Mouse (Mus musculus) cerebellum, adult 18-20 months (tissue): ENCODE data around the gene Tti1.

Source experiments
- DNase-seq, 2 experiments: peaks; one replicate each; pipeline ENCODE4 v3.0.0; 2021

Tti1 gene

DNA sequence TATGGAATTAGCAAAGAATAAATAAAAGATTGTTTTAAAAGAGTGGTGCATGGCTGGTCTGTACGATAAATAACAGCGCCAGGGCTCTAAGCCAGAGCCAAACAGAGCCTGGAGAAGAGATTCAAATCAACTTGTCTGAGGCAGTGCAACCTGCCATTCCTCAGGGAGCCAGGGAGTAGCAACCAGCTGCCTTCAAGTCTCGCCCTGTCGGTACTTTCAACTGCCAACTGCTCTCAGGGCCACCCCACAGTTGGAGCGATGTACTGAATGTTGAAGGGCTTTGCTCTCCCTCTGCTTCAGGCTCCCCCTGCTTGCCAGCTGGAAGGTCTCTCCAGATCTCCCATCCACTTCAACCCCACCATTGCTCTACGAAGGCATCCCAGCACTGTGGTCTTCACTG lies 58.1 kb downstream of the Tti1 start:
- no peak for DNase-seq

DNA sequence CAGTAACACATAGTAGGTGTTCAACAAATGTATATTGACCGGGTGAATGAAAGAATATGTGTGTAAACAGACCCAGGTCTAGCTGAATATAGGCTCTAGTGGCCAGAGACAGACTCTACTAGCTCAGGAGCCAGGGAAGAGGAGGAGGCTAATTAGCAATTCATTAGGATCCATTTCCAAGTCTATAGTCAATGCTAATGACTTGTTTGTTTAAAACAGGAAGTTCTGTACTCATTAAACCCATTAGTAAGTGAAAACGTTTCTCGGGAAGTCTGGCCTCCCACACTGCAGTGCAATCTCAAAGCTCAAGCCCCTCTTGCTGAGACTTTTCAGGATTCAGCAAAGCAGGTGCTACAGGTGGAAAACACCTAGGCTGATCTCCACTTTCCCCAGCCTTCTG lies 60.4 kb downstream of the Tti1 start:
- no peak for DNase-seq

GRCm38 (mm10) chr2:157957707-157958108 lies 70.5 kb downstream of the Tti1 start:
- no peak for DNase-seq

GRCm38 (mm10) chr2:157953978-157954377 lies 74.3 kb downstream of the Tti1 start:
- DNase-seq = no peak

DNA sequence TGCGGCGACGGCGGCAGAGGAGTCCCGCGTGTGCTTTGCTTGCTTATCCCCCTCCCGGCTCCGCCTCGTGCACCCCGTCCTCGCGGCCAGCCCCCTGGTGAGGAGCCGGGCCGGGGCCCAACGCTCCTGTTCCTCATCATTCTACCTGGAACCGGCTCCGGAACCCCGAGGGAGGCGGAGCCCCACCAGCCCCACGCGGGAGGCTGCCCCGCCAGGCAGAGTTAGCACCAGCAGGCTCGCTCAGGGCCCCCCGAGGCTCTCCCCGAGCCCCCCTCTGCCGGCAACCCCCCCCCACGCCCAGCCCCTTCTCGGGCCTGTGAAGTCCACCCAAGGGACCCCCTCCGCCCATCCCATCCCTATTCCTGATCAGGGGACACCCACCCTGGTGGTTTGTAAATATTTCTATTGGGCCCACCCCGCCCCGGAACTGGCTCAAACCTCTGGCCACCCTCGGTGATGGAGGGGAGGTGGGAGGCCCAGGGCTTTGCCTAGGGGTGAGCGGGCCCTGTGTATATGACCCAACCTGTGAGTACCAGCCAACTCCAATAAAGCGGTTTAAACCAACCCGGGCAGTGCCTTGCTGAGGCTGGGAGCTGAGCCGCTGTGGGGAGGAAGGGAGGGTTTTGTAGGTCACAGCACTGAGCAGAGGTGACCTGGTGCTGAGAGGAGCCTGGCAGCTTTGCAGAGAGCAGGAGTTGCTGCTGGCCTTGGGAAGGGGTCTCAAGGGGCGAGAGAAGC lies 83.9 kb downstream of the Tti1 start:
- DNase-seq = peak; percentile 20 to 21

- DNase-seq = peak; percentile 67 to 82
Observed at GRCm38 (mm10) chr2:157943514-157944155, 84.6 kb downstream of the Tti1 start.

DNA sequence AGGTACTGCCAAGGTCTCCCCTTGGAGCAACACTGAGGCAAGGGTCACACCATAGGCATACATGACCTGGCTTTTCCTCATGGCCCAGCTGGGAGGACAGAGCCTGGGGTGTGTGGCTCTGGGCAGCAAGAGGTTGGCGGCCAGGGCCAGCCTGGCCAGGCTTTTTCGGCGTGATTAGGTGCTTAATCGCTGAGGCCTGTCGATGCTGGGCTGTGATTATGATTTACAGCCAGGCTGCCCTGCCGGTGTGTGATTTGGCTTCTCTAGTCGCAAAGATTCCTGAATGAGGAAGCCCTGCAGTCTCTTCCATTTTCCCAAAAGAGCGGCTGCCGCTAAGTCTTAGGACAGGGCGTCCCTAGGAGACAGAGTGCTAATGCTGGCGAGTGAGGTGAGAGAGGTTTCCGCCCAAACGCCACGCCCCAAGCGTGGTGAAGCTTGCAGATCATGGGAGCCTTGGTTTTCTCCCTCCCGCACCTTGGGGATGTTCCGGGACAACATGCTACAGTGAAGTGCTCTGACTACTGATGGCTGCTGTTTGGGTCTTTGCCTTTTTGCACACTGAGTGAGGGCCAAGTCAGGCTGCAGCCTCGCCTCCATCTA lies 87.5 kb downstream of the Tti1 start:
- DNase-seq = peak; percentile 15

- DNase-seq = no peak
Observed at GRCm38 (mm10) chr2:157936676-157937075, 91.6 kb downstream of the Tti1 start.

GRCm38 (mm10) chr2:157935444-157936171 lies 92.6 kb downstream of the Tti1 start:
- no peak for DNase-seq

- no peak for DNase-seq
Observed at GRCm38 (mm10) chr2:157932655-157933054, 95.6 kb downstream of the Tti1 start.
